Mouse (Mus musculus) mature B cell (primary cell): ENCODE results near the gene Sgms1.
"Not testable (repeated sequence)": the region's sequence is repeated elsewhere in the genome, so short reads cannot be mapped to it uniquely, and the experiment has no call there.

ENCODE experiments used
- in situ Hi-C: fragments of 300-500 bp; cut with MboI; formaldehyde crosslinking; loops from 2 replicates; pipeline ENCODE4 v1.14.3; 2019

Gene Sgms1

GRCm38 (mm10) chr19:32087736-32088470 lies 301.6 kb downstream of the Sgms1 start:
- in situ Hi-C loops, result no loop called here

GRCm38 (mm10) chr19:32084813-32085212 lies 304.7 kb downstream of the Sgms1 start:
- in situ Hi-C loops, result not testable (repeated sequence)
